Mouse (Mus musculus) effector memory CD4-positive, alpha-beta T cell, adult 5 months (primary cell): ENCODE measurements around the gene Gm21897. TPM values are rescaled to one million over a fixed set of nuclear protein-coding genes. Genes with fewer than 3 reads are reported as not detected.

Experiments used
- polyA plus RNA-seq: library from polyadenylated mRNA; unstranded; fragments of 100-300 nt; shearing (Covaris generic); gene quantifications from one replicate; pipeline ENCODE4 v1.2.1, GENCODE M21; 2017

Gm21897 gene
- polyA plus RNA-seq: not detected

DNA sequence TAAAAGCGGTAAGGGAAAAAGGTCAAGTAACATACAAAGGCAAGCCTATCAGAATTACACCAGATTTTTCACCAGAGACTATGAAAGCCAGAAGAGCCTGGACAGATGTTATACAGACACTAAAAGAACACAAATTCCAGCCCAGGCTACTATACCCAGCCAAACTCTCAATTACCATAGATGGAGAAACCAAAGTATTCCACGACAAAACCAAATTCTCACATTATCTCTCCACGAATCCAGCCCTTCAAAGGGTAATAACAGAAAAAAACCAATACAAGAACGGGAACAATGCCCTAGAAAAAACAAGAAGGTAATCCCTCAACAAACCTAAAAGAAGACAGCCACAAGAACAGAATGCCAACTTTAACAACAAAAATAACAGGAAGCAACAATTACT is at the start of gene Gm21897:
Gm21897 (plus strand) TSS at position 301 of the 400 bp plus-strand sequence.

